ENCODE assay signal across 15 mouse cellular contexts in the genomic region with DNA sequence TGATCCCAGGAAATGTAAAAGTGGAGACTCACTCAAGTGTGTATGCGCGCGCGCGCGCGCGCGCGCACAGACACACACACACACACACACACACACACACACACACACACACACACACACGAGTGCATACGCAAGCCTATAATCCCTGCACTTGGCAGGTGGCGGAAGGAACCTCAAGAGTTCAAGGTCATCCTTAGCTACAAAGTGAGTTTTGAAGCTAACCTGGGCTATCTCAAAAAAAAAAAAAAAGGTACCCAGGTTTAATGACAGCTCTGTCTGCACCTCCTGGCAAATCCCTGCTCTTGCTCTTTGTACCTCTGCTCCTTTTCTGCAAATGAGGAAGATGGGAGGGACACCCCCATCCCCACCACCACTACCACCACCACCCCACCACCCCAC. TPM values are rescaled to one million over a fixed set of nuclear protein-coding genes. Genes with fewer than 3 reads are reported as not detected.
DNase-seq lines count a peak whose midpoint lies in the region; ATAC-seq and TF ChIP-seq lines count a peak whose summit lies in the region.
"Had no signal": no experiment of that assay in that cellular context is flagged by ENCODE, and none has a peak within 500 bp of the region (broad histone marks: within the 10 kb centered on the region; RNA-seq: fewer than 3 reads in every experiment).

No protein-coding gene starts in this region.

- 95% methylated on average over 13 of the region's 13 CpGs for WGBS in heart, embryonic 10.5 days
- 95% methylated on average over 13 of the region's 13 CpGs for WGBS in limb, embryonic 13.5 days
- 96% methylated on average over 13 of the region's 13 CpGs for WGBS in limb, embryonic 10.5 days
- WGBS in intestine, embryonic 16.5 days = 95% methylated on average over 13 of the region's 13 CpGs

- 0 out of 2 replicates have a peak, but pooled peaks cover 3% of the 10 kb centered on the region for H3K36me3 ChIP-seq in heart, embryonic 10.5 days
- no peaks in the 10 kb centered on the region for H3K36me3 ChIP-seq in limb, embryonic 13.5 days
- H3K36me3 ChIP-seq in limb, embryonic 10.5 days = no peaks in the 10 kb centered on the region
- no peaks in the 10 kb centered on the region for H3K36me3 ChIP-seq in ES-Bruce4 (ENCODE audit: control insufficient read depth, insufficient read depth, low read length, poor library complexity, severe bottlenecking)
- H3K36me3 ChIP-seq in intestine, embryonic 16.5 days (ENCODE audit: control insufficient read depth, insufficient read depth, low read length) = no peaks in the 10 kb centered on the region
- H3K36me3 ChIP-seq: midbrain, embryonic 10.5 days had no signal

- no peak for TF ChIP-seq EP300 in ES-Bruce4 (IDR thresholded peaks at IDR 0.05; ENCODE audit: insufficient read depth, low read depth, low read length)

- H3K4me2 ChIP-seq in limb, embryonic 13.5 days (replicated peaks) = no peak overlapping the region
- H3K4me2 ChIP-seq in intestine, embryonic 16.5 days (ENCODE audit: low read depth, low read length) = no peak overlapping the region
- H3K4me2 ChIP-seq: hindbrain, embryonic 14.5 days had no signal

- H3K9me3 ChIP-seq in heart, embryonic 10.5 days = no peaks in the 10 kb centered on the region
- no peaks in the 10 kb centered on the region for H3K9me3 ChIP-seq in limb, embryonic 13.5 days
- H3K9me3 ChIP-seq in limb, embryonic 10.5 days (replicated peaks) = no peaks in the 10 kb centered on the region
- no peaks in the 10 kb centered on the region for H3K9me3 ChIP-seq in ES-Bruce4 (replicated peaks; ENCODE audit: control insufficient read depth, insufficient read depth, low read length, poor library complexity, severe bottlenecking)
- H3K9me3 ChIP-seq in intestine, embryonic 16.5 days (ENCODE audit: control insufficient read depth, low read length) = no peaks in the 10 kb centered on the region
- H3K9me3 ChIP-seq: midbrain, embryonic 10.5 days had no signal

- ATAC-seq in limb, embryonic 13.5 days (ENCODE audit: low FRiP score, low read depth) = no peak
- no peak for ATAC-seq in intestine, embryonic 16.5 days
- ATAC-seq: forebrain, embryonic 14.5 days had no signal

- H3K4me3 ChIP-seq in heart, embryonic 10.5 days = no peak overlapping the region
- no peak overlapping the region for H3K4me3 ChIP-seq in limb, embryonic 13.5 days
- no peak overlapping the region for H3K4me3 ChIP-seq in limb, embryonic 10.5 days
- no peak overlapping the region for H3K4me3 ChIP-seq in ES-Bruce4 (ENCODE audit: low read depth, low read length)
- H3K4me3 ChIP-seq in intestine, embryonic 16.5 days (ENCODE audit: low read length) = no peak overlapping the region
- H3K4me3 ChIP-seq: midbrain, embryonic 10.5 days had no signal

- intact Hi-C loops in heart, postnatal 36 days (cut with DNase I) = no loop called here

- no peak for TF ChIP-seq POLR2A in ES-Bruce4 (IDR thresholded peaks at IDR 0.05; ENCODE audit: insufficient read depth, low read length)

- peaks cover 61% of the 10 kb centered on the region for H3K4me1 ChIP-seq in heart, embryonic 10.5 days
- peaks cover 58% of the 10 kb centered on the region for H3K4me1 ChIP-seq in limb, embryonic 13.5 days
- H3K4me1 ChIP-seq in limb, embryonic 10.5 days = peaks cover 18% of the 10 kb centered on the region
- H3K4me1 ChIP-seq in ES-Bruce4 (ENCODE audit: control insufficient read depth, insufficient read depth, low read length) = peaks cover 12% of the 10 kb centered on the region
- H3K4me1 ChIP-seq in intestine, embryonic 16.5 days (ENCODE audit: control insufficient read depth, insufficient read depth, low read length) = peaks cover 54% of the 10 kb centered on the region

- H3K27me3 ChIP-seq in heart, embryonic 10.5 days (ENCODE audit: insufficient read depth, poor library complexity, severe bottlenecking) = no peaks in the 10 kb centered on the region
- no peaks in the 10 kb centered on the region for H3K27me3 ChIP-seq in limb, embryonic 13.5 days
- no peaks in the 10 kb centered on the region for H3K27me3 ChIP-seq in limb, embryonic 10.5 days (ENCODE audit: low read depth, poor library complexity, severe bottlenecking)
- H3K27me3 ChIP-seq in ES-Bruce4 (ENCODE audit: control insufficient read depth, insufficient read depth, low read length, poor library complexity, severe bottlenecking) = no peaks in the 10 kb centered on the region
- H3K27me3 ChIP-seq in intestine, embryonic 16.5 days (replicated peaks; ENCODE audit: control insufficient read depth, insufficient read depth, low read length) = no peaks in the 10 kb centered on the region

- H3K27ac ChIP-seq in heart, embryonic 10.5 days = 0 out of 2 replicates have a peak overlapping the region, but pooled peaks have one; percentile 7
- peak overlapping the region; percentile 1; the same call in 1 of the 2 replicates for H3K27ac ChIP-seq in limb, embryonic 13.5 days
- no peak overlapping the region for H3K27ac ChIP-seq in limb, embryonic 10.5 days
- no peak overlapping the region for H3K27ac ChIP-seq in ES-Bruce4 (ENCODE audit: insufficient read depth, low read length)
- H3K27ac ChIP-seq in intestine, embryonic 16.5 days (ENCODE audit: low read length) = peak overlapping the region; percentile 70
- H3K27ac ChIP-seq: hindbrain, embryonic 14.5 days had no signal

- H3K9ac ChIP-seq in limb, embryonic 13.5 days = no peak overlapping the region
- peak overlapping the region; percentile 18; the same call in 1 of the 2 replicates for H3K9ac ChIP-seq in ES-Bruce4 (ENCODE audit: low read depth, poor library complexity, severe bottlenecking)
- no peak overlapping the region for H3K9ac ChIP-seq in intestine, embryonic 16.5 days (ENCODE audit: low read depth, low read length)
- H3K9ac ChIP-seq: hindbrain, embryonic 14.5 days had no signal

- DNase-seq in heart, embryonic 10.5 days (ENCODE audit: low spot score) = no peak
- DNase-seq in heart, postnatal 36 days = no peak
- no peak for DNase-seq in limb, embryonic 10.5 days (ENCODE audit: low spot score)
- no peak for DNase-seq in spleen, adult 18-20 months
- no peak for DNase-seq in urinary bladder, postnatal 36 days (ENCODE audit: low spot score in 2 of 2)
- DNase-seq: cerebellum, adult 8-10 months; kidney, adult 11 months; lung, postnatal 14 days; thymus, postnatal 4 days had no signal

- TF ChIP-seq CTCF in ES-Bruce4 (IDR thresholded peaks at IDR 0.05; ENCODE audit: low read depth, low read length) = no peak

RNA-seq across cellular contexts. Expression of gene Ksr1, which starts 11.1 kb away (rescaled TPM):
- polyA plus RNA-seq in heart, embryonic 10.5 days (2016; fragmentation: Nextera tagmentation; extraction: Ambion mirVana) = 1.9 and 3.3 TPM in 2 replicates
- 1 to 10 TPM; 6.6 to 6.7 TPM for total RNA-seq in heart, postnatal 36 days (2021)
- polyA plus RNA-seq in limb, embryonic 13.5 days (2015; fragmentation: Nextera tagmentation; extraction: Ambion mirVana) = 3.7 and 4.2 TPM in 2 replicates
- polyA plus RNA-seq in limb, embryonic 10.5 days (2016; fragmentation: Nextera tagmentation; extraction: Ambion mirVana) = 1.0 and 1.3 TPM in 2 replicates
- 7.7 and 10.1 TPM in 2 replicates for polyA plus RNA-seq in ES-Bruce4 (2011; ENCODE audit: insufficient read depth, insufficient read length, low read depth, missing spikeins)
- 4.1 and 4.6 TPM in 2 replicates for polyA plus RNA-seq in intestine, embryonic 16.5 days (2015; fragmentation: Nextera tagmentation; extraction: Ambion mirVana)

Comparison
In these comparisons a context has a peak if more than half of its experiments do, and no peak if none do; other contexts are left out.
1. H3K27ac ChIP-seq: peak in heart, embryonic 10.5 days (single experiment), limb, embryonic 13.5 days (single experiment) and intestine, embryonic 16.5 days (single experiment); none in limb, embryonic 10.5 days (single experiment) and ES-Bruce4 (single experiment).